Mouse (Mus musculus) CD8-positive naive resting alpha-beta T cell, adult 57 days (primary cell): ENCODE measurements around the gene Tecpr1. TPM values are rescaled to one million over a fixed set of nuclear protein-coding genes. Genes with fewer than 3 reads are reported as not detected.

Source experiments
- total RNA-seq: library from RNA; stranded (reverse); gene quantifications from one replicate; pipeline ENCODE4 v1.2.4, GENCODE M21; 2023

Tecpr1 gene
- total RNA-seq = 425 TPM

GRCm38 (mm10) chr5:144223503-144223862 is at the start of gene Tecpr1:
Gene Tecpr1 (minus strand): TSS chr5:144223615.

GRCm38 (mm10) chr5:144243901-144244487 is 20.6 kb upstream of the Tecpr1 start, which contains the start of gene Bri3:
Gene Bri3 (plus strand): TSS chr5:144244437.

GRCm38 (mm10) chr5:144189950-144190583 is 33.3 kb downstream of the Tecpr1 start, which contains the start of gene Bhlha15:
Gene Bhlha15 (plus strand): TSS chr5:144190286.

Other genes starting within 250 kb of the Tecpr1 start
- 68.4 TPM for gene Ccz1, start 208.7 kb downstream of the Tecpr1 start, total RNA-seq
- not detected for gene Ocm, start 196.9 kb downstream of the Tecpr1 start, total RNA-seq
- 32.4 TPM for gene Lmtk2, start 123.2 kb downstream of the Tecpr1 start, total RNA-seq
- 1.1 TPM for gene Bhlha15, start 33.3 kb downstream of the Tecpr1 start, total RNA-seq
- gene Bri3, start 20.8 kb upstream of the Tecpr1 start, total RNA-seq = 43.6 TPM
- gene Baiap2l1, start 134.5 kb upstream of the Tecpr1 start, total RNA-seq = 1.2 TPM